Mouse (Mus musculus) megakaryocyte progenitor cell, adult 5-6 weeks (primary cell): ENCODE measurements around the gene Gm14305. TPM values are rescaled to one million over a fixed set of nuclear protein-coding genes. Genes with fewer than 3 reads are reported as not detected.
"Not testable (repeated sequence)": the region's sequence is repeated elsewhere in the genome, so short reads cannot be mapped to it uniquely, and the experiment has no call there.

ENCODE experiments used
- ATAC-seq: replicated peaks from 2 replicates; pipeline ENCODE4 v1.8.0; 2016; ENCODE audit warnings: mild to moderate bottlenecking, moderate TSS enrichment, inconsistent platforms; ENCODE audit not compliant: poor library complexity
- total RNA-seq, 2 experiments: library from RNA; stranded (forward) in 1 of 2; stranded (reverse) in 1 of 2; fragments of 157-497, 149-512 nt in 1 of 2; fragments of 200-1000 nt in 1 of 2; gene quantifications; 2 replicates each; pipeline versions ENCODE4 v1.2.3 to v1.2.4; 2015 to 2017

Gm14305 gene
- total RNA-seq (2015) (20.8 and 25.0 TPM in 2 replicates), total RNA-seq (2017) (11.5 and 24.3 TPM in 2 replicates)

DNA sequence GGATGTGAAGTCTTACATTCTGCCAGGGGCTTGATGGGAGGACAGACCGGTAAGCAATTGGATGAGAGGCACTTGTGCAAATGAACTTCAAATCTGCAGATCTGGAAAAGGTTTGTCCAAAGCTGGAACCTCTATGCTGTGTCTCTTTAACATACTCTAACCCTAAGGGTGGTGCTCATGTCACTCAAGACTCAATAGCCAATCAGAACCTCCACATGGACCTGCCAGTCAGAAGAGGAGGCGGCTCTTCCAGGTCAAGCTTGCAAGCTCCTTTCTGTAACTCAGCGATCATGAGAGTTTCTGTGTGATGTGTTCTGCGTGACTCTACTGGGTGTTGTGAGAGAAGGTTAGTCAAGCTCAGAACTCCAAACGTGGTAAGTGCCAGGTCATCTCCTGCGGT, at the start of gene Gm14305:
Gene Gm14305, plus strand, starts transcription at position 278 of the 400 bp plus-strand sequence.
- not testable (repeated sequence) for ATAC-seq

DNA sequence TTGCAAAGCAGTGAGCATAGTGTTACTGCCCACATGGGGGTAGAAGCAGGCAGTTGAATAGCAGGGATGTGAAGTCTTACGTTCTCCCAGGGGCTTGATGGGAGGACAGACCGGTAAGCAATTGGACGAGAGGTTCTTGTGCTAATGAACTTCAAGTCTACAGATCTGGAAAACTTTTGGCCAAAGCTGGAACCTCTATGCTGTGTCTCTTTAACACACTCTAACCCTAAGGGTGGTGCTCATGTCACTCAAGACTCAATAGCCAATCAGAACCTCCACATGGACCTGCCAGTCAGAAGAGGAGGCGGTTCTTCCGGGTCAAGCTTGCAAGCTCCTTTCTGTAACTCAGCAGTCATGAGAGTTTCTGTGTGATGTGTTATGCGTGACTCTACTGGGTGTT, 37.9 kb upstream of the Gm14305 start, which contains the start of gene Zfp973:
Gene Zfp973, plus strand, starts transcription at position 301 of the 400 bp plus-strand sequence.
- not testable (repeated sequence) for ATAC-seq

Other genes starting within 250 kb of the Gm14305 start
- gene Gm14434, start 221.5 kb upstream of the Gm14305 start, total RNA-seq (2015), result 2.7 TPM in 1 of 2 replicates, not detected in the other
- 5.4 and 6.8 TPM in 2 replicates for gene Gm14434, start 221.5 kb upstream of the Gm14305 start, total RNA-seq (2017)
- not detected in 2 replicates for gene Zfp967, start 187.3 kb upstream of the Gm14305 start, total RNA-seq (2015)
- gene Zfp967, start 187.3 kb upstream of the Gm14305 start, total RNA-seq (2017), result not detected in 2 replicates
- gene Gm14308, start 72.0 kb upstream of the Gm14305 start, total RNA-seq (2015), result 16.7 and 21.6 TPM in 2 replicates
- gene Gm14308, start 72.0 kb upstream of the Gm14305 start, total RNA-seq (2017), result 20.0 and 24.2 TPM in 2 replicates
- gene Zfp973, start 37.8 kb upstream of the Gm14305 start, total RNA-seq (2015), result 21.3 and 27.3 TPM in 2 replicates
- 10.1 and 12.3 TPM in 2 replicates for gene Zfp973, start 37.8 kb upstream of the Gm14305 start, total RNA-seq (2017)
- gene Gm14295, start 90.3 kb downstream of the Gm14305 start, total RNA-seq (2015), result 15.9 and 18.9 TPM in 2 replicates
- 6.0 and 48.4 TPM in 2 replicates for gene Gm14295, start 90.3 kb downstream of the Gm14305 start, total RNA-seq (2017)
- not detected in 2 replicates for gene Gm14408, start 122.8 kb downstream of the Gm14305 start, total RNA-seq (2015)
- gene Gm14408, start 122.8 kb downstream of the Gm14305 start, total RNA-seq (2017), result not detected in 2 replicates
- gene Gm14296, start 219.5 kb downstream of the Gm14305 start, total RNA-seq (2015), result 9.0 and 14.6 TPM in 2 replicates
- gene Gm14296, start 219.5 kb downstream of the Gm14305 start, total RNA-seq (2017), result 8.8 and 10.6 TPM in 2 replicates